Mouse (Mus musculus): Measurements from ENCODE around the gene Acbd3. TPM values are rescaled to one million over a fixed set of nuclear protein-coding genes. Genes with fewer than 3 reads are reported as not detected.

Gene Acbd3
- polyA plus RNA-seq (2021; fragmentation: Nextera tagmentation) = 6.0 TPM in 2 replicates
- long read RNA-seq, experiment 1, partial matches to known transcripts = 6 of 8 reads
- long read RNA-seq, experiment 1, other reads (novel, unspliced or antisense) = 2 of 8 reads
- long read RNA-seq, experiment 2, partial matches to known transcripts = 23 of 23 reads
- long read RNA-seq, experiment 2, other reads (novel, unspliced or antisense) = 0 of 23 reads

DNA sequence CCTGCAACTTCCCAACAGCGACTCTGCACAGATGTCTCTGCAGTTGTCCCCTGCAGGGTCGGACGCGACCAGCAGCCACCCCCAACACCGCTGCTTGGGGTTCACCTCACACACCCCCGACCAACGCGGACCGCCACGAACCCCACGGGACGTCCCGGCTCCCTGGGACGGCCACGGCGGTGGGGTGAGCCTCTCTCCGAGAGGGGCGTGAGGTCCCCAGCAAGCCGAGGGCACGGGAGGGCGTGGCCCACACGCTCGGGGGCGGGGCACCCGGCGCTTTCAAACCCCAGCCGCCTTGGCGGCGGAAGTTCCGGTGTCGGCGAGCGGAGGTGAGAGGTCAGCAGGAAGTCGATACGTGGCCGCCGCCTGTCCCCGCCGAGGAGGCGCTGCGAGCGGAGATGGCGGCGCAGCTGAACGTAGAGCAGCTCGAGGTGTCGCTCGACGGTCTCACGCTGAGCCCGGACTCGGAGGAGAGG, at the start of gene Acbd3:
Acbd3 (plus strand) TSS at position 340 of the 476 bp plus-strand sequence.

DNA sequence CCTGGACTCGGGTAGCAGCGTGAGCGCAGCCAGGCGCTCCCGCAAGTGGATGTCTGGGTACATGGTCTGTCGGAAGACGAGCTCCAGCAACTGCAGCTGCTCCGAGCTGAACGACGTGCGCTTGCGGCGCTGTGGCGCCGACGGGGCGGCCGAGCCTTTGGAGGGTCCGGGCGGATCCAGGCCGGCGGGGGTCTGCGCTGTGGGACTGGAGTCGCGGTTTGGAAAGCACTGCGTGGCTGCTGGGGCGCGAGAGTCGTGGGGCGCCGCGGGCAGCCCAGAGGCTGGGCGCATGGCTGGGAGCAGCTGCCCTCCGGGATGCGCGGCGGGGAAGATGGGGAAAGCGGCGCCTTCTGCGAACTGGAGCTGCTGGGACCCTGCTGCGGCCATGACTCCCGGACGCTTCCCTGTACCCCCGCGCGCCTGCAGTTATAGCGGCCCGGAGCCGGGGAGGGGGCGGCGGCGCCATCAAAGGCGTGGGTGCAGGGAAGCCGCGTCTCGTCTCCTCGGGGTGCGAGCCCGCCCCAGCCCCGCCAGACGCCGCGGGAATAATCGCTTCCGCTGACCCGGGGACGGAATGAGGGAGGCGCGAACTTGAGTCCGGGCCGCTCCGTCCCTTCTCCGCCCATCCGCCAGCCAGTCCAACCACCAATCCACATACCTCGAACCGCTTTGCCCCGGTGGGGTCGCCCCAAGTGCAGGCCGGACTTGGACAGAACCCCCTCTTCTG, 29.1 kb upstream of the Acbd3 start, which contains the start of gene Mixl1:
Mixl1 (minus strand) TSS at position 409 of the 727 bp plus-strand sequence.

Other genes starting within 250 kb of the Acbd3 start
- 52.6 and 73.8 TPM in 2 replicates for gene Stum, start 242.5 kb upstream of the Acbd3 start, polyA plus RNA-seq (2021; fragmentation: Nextera tagmentation)
- 32.1 and 36.2 TPM in 2 replicates for gene Parp1, start 157.1 kb upstream of the Acbd3 start, polyA plus RNA-seq (2021; fragmentation: Nextera tagmentation)
- 1.3 and 2.2 TPM in 2 replicates for gene Lin9, start 84.9 kb upstream of the Acbd3 start, polyA plus RNA-seq (2021; fragmentation: Nextera tagmentation)
- not detected in 2 replicates for gene Mixl1, start 29.0 kb upstream of the Acbd3 start, polyA plus RNA-seq (2021; fragmentation: Nextera tagmentation)
- 246 and 299 TPM in 2 replicates for gene H3f3a, start 87.9 kb downstream of the Acbd3 start, polyA plus RNA-seq (2021; fragmentation: Nextera tagmentation)
- gene Sde2, start 125.1 kb downstream of the Acbd3 start, polyA plus RNA-seq (2021; fragmentation: Nextera tagmentation) = 13.4 and 16.2 TPM in 2 replicates
- 0.28 and 0.59 TPM in 2 replicates for gene Lefty2, start 167.1 kb downstream of the Acbd3 start, polyA plus RNA-seq (2021; fragmentation: Nextera tagmentation)
- gene Pycr2, start 178.2 kb downstream of the Acbd3 start, polyA plus RNA-seq (2021; fragmentation: Nextera tagmentation) = 65.0 and 74.7 TPM in 2 replicates
- 2.5 and 2.7 TPM in 2 replicates for gene Lefty1, start 209.0 kb downstream of the Acbd3 start, polyA plus RNA-seq (2021; fragmentation: Nextera tagmentation)
- 18.8 and 20.1 TPM in 2 replicates for gene Tmem63a, start 216.3 kb downstream of the Acbd3 start, polyA plus RNA-seq (2021; fragmentation: Nextera tagmentation)